Mouse (Mus musculus): ENCODE results near the gene Timm8a2. TPM values are rescaled to one million over a fixed set of nuclear protein-coding genes. Genes with fewer than 3 reads are reported as not detected.
A peak's percentile ranks its signal among the peaks of the same experiment; 100 is the strongest.

The Timm8a2 gene
- polyA plus RNA-seq, 1 experiment = 0.22 TPM

GRCm38 (mm10) chr14:122038874-122039647 is 4.6 kb downstream of the Timm8a2 start:
- no peak for TF ChIP-seq CTCF (IDR thresholded peaks at IDR 0.05; ENCODE audit: borderline replicate concordance, extremely low read depth, insufficient read depth, insufficient read length)
- TF ChIP-seq POLR2A (IDR thresholded peaks at IDR 0.05; ENCODE audit: borderline replicate concordance, extremely low read depth, insufficient read depth, insufficient read length, poor library complexity, severe bottlenecking) = no peak
- no peak for DNase-seq (ENCODE audit: low read depth)

DNA sequence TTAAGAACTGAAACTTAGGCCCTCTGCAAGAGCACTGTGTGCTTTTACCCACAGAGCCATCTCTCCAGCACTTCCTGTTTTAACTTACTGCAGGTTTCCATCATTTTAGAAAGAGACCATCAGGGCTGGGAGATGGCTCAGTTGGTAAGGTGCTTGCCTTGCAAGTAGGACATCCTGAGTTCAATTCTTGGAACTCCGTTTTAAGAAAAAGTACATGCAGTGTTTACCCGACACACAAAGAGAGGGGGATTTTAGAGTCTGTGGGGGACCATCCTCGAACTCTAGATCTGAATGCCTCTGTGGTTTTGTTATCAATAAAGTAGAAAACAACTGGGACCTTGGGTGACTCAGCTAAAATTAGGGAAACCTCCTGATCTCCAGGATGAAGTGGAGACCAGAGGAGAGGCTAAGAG is 6.9 kb downstream of the Timm8a2 start:
- no peak for DNase-seq (ENCODE audit: low read depth)
- TF ChIP-seq POLR2A (IDR thresholded peaks at IDR 0.05; ENCODE audit: borderline replicate concordance, extremely low read depth, insufficient read depth, insufficient read length, poor library complexity, severe bottlenecking) (no peak), CTCF (IDR thresholded peaks at IDR 0.05; ENCODE audit: borderline replicate concordance, extremely low read depth, insufficient read depth, insufficient read length) (no peak)

DNA sequence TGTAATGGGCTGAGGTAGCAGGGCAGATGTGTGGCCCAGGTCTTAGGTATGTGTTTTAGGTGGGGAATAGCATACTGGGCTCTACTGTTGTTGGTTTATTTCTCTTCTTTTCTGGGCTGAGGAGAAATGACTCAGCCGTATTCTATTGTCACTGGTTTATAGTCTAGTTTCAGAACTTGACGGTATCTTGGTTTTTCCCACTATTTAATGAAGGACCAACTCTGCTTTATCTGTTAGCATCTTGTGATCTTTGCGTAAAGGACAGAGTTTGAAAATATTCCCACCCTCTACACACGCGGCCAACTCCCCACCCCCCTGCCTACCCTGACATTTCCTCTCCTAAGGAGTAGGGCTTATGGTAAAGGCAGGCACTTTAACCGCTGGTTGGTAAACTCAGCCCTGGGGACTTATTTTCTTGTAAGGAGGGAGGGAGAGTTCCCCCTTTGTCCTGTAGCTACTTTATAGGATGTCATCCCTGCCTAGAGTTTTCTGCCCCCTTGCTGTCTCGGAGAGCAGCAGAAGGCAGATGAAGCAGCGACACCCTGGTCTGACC is 7.7 kb downstream of the Timm8a2 start:
- DNase-seq (ENCODE audit: low read depth) = no peak
- no peak for TF ChIP-seq POLR2A (IDR thresholded peaks at IDR 0.05; ENCODE audit: borderline replicate concordance, extremely low read depth, insufficient read depth, insufficient read length, poor library complexity, severe bottlenecking)

- no peak for DNase-seq (ENCODE audit: low read depth)
- no peak for TF ChIP-seq POLR2A (IDR thresholded peaks at IDR 0.05; ENCODE audit: borderline replicate concordance, extremely low read depth, insufficient read depth, insufficient read length, poor library complexity, severe bottlenecking)
- TF ChIP-seq CTCF (IDR thresholded peaks at IDR 0.05; ENCODE audit: borderline replicate concordance, extremely low read depth, insufficient read depth, insufficient read length) = no peak
These were observed 13.3 kb downstream of the Timm8a2 start for GRCm38 (mm10) chr14:122047784-122048183.

DNA sequence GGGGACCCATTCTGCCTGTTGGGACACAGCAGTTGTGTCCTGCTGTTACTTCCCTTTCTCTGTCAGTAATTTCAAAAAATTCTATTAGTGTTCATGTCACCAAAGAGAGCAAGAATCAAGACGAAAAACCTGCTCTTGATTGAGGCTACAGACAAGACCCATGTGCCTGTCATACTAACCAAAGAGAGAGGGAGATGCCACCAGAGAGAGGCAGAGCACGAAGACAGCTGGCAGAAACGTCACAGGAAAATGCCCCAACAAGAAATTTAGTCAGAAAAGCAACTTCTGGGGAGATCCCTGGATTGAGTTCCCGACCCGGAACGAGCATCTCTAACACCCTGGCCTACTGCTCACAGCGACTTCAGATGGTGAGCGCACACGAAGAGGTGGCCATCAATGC is 14.3 kb downstream of the Timm8a2 start:
- DNase-seq (ENCODE audit: low read depth) = no peak
- no peak for TF ChIP-seq POLR2A (IDR thresholded peaks at IDR 0.05; ENCODE audit: borderline replicate concordance, extremely low read depth, insufficient read depth, insufficient read length, poor library complexity, severe bottlenecking)
- no peak for TF ChIP-seq CTCF (IDR thresholded peaks at IDR 0.05; ENCODE audit: borderline replicate concordance, extremely low read depth, insufficient read depth, insufficient read length)

DNA sequence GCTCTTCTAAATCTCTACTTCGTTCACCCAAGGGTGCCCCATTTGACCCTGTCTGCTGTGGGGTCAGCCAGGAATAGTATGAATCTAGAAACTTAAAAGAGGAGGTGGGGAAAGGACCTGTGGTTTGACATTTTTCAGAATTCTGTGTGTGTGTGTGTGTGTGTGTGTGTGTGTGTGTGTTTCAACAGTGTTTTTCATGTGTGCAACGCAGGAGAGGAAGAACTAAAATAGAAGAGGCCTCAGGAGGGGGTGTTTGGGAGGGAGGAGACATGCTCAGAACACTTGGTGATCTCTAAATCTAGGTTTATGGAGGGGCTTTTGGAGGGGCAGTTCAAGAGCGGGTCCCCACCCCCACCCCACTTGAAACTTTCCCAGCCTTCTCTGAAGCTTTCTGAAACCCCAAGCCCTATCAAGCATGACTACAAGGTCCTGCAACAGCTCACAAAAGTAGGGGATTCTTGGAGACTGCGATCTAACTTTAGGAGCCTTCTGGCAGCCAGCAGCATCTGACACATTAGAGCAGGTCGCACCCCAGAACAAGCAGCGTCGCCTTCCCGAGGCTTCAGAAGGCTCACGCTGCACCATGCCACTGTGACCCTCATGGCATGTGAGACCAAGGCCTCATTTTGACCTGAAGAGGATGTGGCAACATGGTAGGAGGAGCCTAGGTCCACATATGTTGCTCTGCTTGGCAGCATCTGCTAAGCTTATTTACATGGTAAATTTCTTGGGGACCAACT is 18.6 kb downstream of the Timm8a2 start:
- TF ChIP-seq CTCF (IDR thresholded peaks at IDR 0.05; ENCODE audit: borderline replicate concordance, extremely low read depth, insufficient read depth, insufficient read length) (no peak), POLR2A (IDR thresholded peaks at IDR 0.05; ENCODE audit: borderline replicate concordance, extremely low read depth, insufficient read depth, insufficient read length, poor library complexity, severe bottlenecking) (no peak)
- no peak for DNase-seq (ENCODE audit: low read depth)

- no peak for TF ChIP-seq CTCF (IDR thresholded peaks at IDR 0.05; ENCODE audit: borderline replicate concordance, extremely low read depth, insufficient read depth, insufficient read length)
- TF ChIP-seq POLR2A (IDR thresholded peaks at IDR 0.05; ENCODE audit: borderline replicate concordance, extremely low read depth, insufficient read depth, insufficient read length, poor library complexity, severe bottlenecking) = no peak
- DNase-seq (ENCODE audit: low read depth) = no peak
These were observed 22.4 kb downstream of the Timm8a2 start for GRCm38 (mm10) chr14:122056871-122057270.

- no peak for DNase-seq (ENCODE audit: low read depth)
- TF ChIP-seq POLR2A (IDR thresholded peaks at IDR 0.05; ENCODE audit: borderline replicate concordance, extremely low read depth, insufficient read depth, insufficient read length, poor library complexity, severe bottlenecking) = no peak
- no peak for TF ChIP-seq CTCF (IDR thresholded peaks at IDR 0.05; ENCODE audit: borderline replicate concordance, extremely low read depth, insufficient read depth, insufficient read length)
These were observed 23.5 kb downstream of the Timm8a2 start for GRCm38 (mm10) chr14:122057941-122058346.

GRCm38 (mm10) chr14:122060642-122061041 is 26.2 kb downstream of the Timm8a2 start:
- peak; percentile 75 for DNase-seq (ENCODE audit: low read depth)
- TF ChIP-seq POLR2A (IDR thresholded peaks at IDR 0.05; ENCODE audit: borderline replicate concordance, extremely low read depth, insufficient read depth, insufficient read length, poor library complexity, severe bottlenecking) (no peak), CTCF (IDR thresholded peaks at IDR 0.05; ENCODE audit: borderline replicate concordance, extremely low read depth, insufficient read depth, insufficient read length) (peak; percentile 87)

- no peak for TF ChIP-seq POLR2A (IDR thresholded peaks at IDR 0.05; ENCODE audit: borderline replicate concordance, extremely low read depth, insufficient read depth, insufficient read length, poor library complexity, severe bottlenecking)
- no peak for TF ChIP-seq CTCF (IDR thresholded peaks at IDR 0.05; ENCODE audit: borderline replicate concordance, extremely low read depth, insufficient read depth, insufficient read length)
- no peak for DNase-seq (ENCODE audit: low read depth)
These were observed 26.9 kb downstream of the Timm8a2 start for GRCm38 (mm10) chr14:122061376-122061775.

GRCm38 (mm10) chr14:122062411-122063090 is 28.1 kb downstream of the Timm8a2 start:
- DNase-seq (ENCODE audit: low read depth) = no peak
- TF ChIP-seq POLR2A (IDR thresholded peaks at IDR 0.05; ENCODE audit: borderline replicate concordance, extremely low read depth, insufficient read depth, insufficient read length, poor library complexity, severe bottlenecking) = no peak
- no peak for TF ChIP-seq CTCF (IDR thresholded peaks at IDR 0.05; ENCODE audit: borderline replicate concordance, extremely low read depth, insufficient read depth, insufficient read length)

Measured in brain, embryonic 14.5 days (tissue).